ENCODE assay signal across 12 mouse cellular contexts in genomic region chr4:99662841-99663567, GRCm38 (mm10). TPM values are rescaled to one million over a fixed set of nuclear protein-coding genes. Genes with fewer than 3 reads are reported as not detected.
A peak's percentile ranks its signal among the peaks of the same experiment; 100 is the strongest.
DNase-seq lines count a peak whose midpoint lies in the region; ATAC-seq and TF ChIP-seq lines count a peak whose summit lies in the region.
"Had no signal": no experiment of that assay in that cellular context is flagged by ENCODE, and none has a peak within 500 bp of the region (broad histone marks: within the 10 kb centered on the region; RNA-seq: fewer than 3 reads in every experiment).

No protein-coding gene starts in this region.

- no peaks in the 10 kb centered on the region for H3K36me3 ChIP-seq in midbrain, embryonic 11.5 days (ENCODE audit: control insufficient read depth, insufficient read depth, low read length)
- no peaks in the 10 kb centered on the region for H3K36me3 ChIP-seq in midbrain, postnatal 0 days (ENCODE audit: insufficient read depth, low read length)
- H3K36me3 ChIP-seq in hindbrain, embryonic 15.5 days: no peaks in the 10 kb centered on the region

- TF ChIP-seq CTCF in midbrain, postnatal 0 days (IDR thresholded peaks at IDR 0.05): no peak

- no peak for ATAC-seq in midbrain, embryonic 11.5 days (ENCODE audit: low FRiP score)
- ATAC-seq in midbrain, postnatal 0 days (ENCODE audit: low FRiP score): no peak
- 0 out of 2 replicates have a peak, but pooled peaks have one; percentile 38 for ATAC-seq in hindbrain, embryonic 15.5 days (ENCODE audit: low FRiP score, low read depth)

- no peak overlapping the region for H3K4me3 ChIP-seq in midbrain, embryonic 11.5 days (ENCODE audit: low read depth, low read length)
- H3K4me3 ChIP-seq in midbrain, postnatal 0 days (ENCODE audit: low read depth, low read length): no peak overlapping the region
- H3K4me3 ChIP-seq in hindbrain, embryonic 15.5 days: no peak overlapping the region

- H3K4me2 ChIP-seq in midbrain, embryonic 11.5 days: no peak overlapping the region
- H3K4me2 ChIP-seq in midbrain, postnatal 0 days (ENCODE audit: low read depth, low read length, poor library complexity, severe bottlenecking): no peak overlapping the region
- no peak overlapping the region for H3K4me2 ChIP-seq in hindbrain, embryonic 15.5 days

- H3K4me1 ChIP-seq in midbrain, embryonic 11.5 days (ENCODE audit: control insufficient read depth, insufficient read depth, low read length): no peaks in the 10 kb centered on the region; the same call in 1 of the 2 replicates
- H3K4me1 ChIP-seq in midbrain, postnatal 0 days (ENCODE audit: insufficient read depth, low read length): no peaks in the 10 kb centered on the region
- no peaks in the 10 kb centered on the region for H3K4me1 ChIP-seq in hindbrain, embryonic 15.5 days (replicated peaks)

- DNase-seq in gastrocnemius, postnatal 10 days: peak; percentile 10
- no peak for DNase-seq in gastrocnemius, adult 18-20 months (ENCODE audit: low spot score)
- peak; percentile 93 for DNase-seq in midbrain, embryonic 11.5 days (ENCODE audit: low spot score, missing footprints)
- no peak for DNase-seq in midbrain, postnatal 0 days (ENCODE audit: low spot score)
- DNase-seq in testis, postnatal 14 days (ENCODE audit: low spot score): peak; percentile 5
- no peak for DNase-seq in natural killer cell, adult 2 months (ENCODE audit: low spot score in 2 of 2)
- DNase-seq: right cerebral cortex, postnatal 25 days; thymus, adult 2 months had no signal

- no peak overlapping the region for H3K27ac ChIP-seq in midbrain, embryonic 11.5 days (ENCODE audit: low read depth, low read length)
- H3K27ac ChIP-seq in midbrain, postnatal 0 days (ENCODE audit: low read depth, low read length): no peak overlapping the region
- no peak overlapping the region for H3K27ac ChIP-seq in hindbrain, embryonic 15.5 days (replicated peaks)

- H3K9me3 ChIP-seq in midbrain, embryonic 11.5 days (ENCODE audit: control insufficient read depth, low read length): no peaks in the 10 kb centered on the region
- no peaks in the 10 kb centered on the region for H3K9me3 ChIP-seq in midbrain, postnatal 0 days (ENCODE audit: low read length)
- no peaks in the 10 kb centered on the region for H3K9me3 ChIP-seq in hindbrain, embryonic 15.5 days

- WGBS in midbrain, embryonic 11.5 days: 3% methylated on average over 34 of the region's 34 CpGs
- WGBS in midbrain, postnatal 0 days: 3% methylated on average over 28 of the region's 34 CpGs
- 3% methylated on average over 34 of the region's 34 CpGs for WGBS in hindbrain, embryonic 15.5 days

- peaks cover 67% of the 10 kb centered on the region for H3K27me3 ChIP-seq in midbrain, embryonic 11.5 days (ENCODE audit: control insufficient read depth, insufficient read depth, low read length)
- H3K27me3 ChIP-seq in midbrain, postnatal 0 days (ENCODE audit: insufficient read depth, low read length): peaks cover 49% of the 10 kb centered on the region
- H3K27me3 ChIP-seq in hindbrain, embryonic 15.5 days: peaks cover 66% of the 10 kb centered on the region
- H3K27me3 ChIP-seq: CH12.LX had no signal

- no peak overlapping the region for H3K9ac ChIP-seq in midbrain, embryonic 11.5 days (ENCODE audit: low read length)
- H3K9ac ChIP-seq in midbrain, postnatal 0 days (replicated peaks; ENCODE audit: low read length, poor library complexity, severe bottlenecking): no peak overlapping the region
- no peak overlapping the region for H3K9ac ChIP-seq in hindbrain, embryonic 15.5 days

RNA-seq across cellular contexts. Expression of gene Foxd3, which starts 6.9 kb away (rescaled TPM):
- total RNA-seq in gastrocnemius, postnatal 10 days (2021): 1 to 10 TPM; 4.6 to 4.7 TPM
- total RNA-seq in gastrocnemius, adult 18-20 months (2021): 1 to 10 TPM; 1.1 to 1.6 TPM
- polyA plus RNA-seq in midbrain, embryonic 11.5 days (2014; fragmentation: Nextera tagmentation; extraction: Ambion mirVana): 0.05 and 0.11 TPM in 2 replicates
- 0.71 and 1.0 TPM in 2 replicates for total RNA-seq in midbrain, postnatal 0 days (2014; rRNA removed)
- not detected in 2 replicates for polyA plus RNA-seq in midbrain, postnatal 0 days (2015; fragmentation: Nextera tagmentation; extraction: Ambion mirVana)
- 1.8 and 2.1 TPM in 2 replicates for polyA plus RNA-seq in hindbrain, embryonic 15.5 days (2015; fragmentation: Nextera tagmentation; extraction: Ambion mirVana)
- total RNA-seq: CH12.LX; layer of hippocampus, postnatal 14 days had no signal
- polyA plus RNA-seq: kidney, embryonic 14.5 days had no signal

RNA-seq across cellular contexts. Expression of gene Alg6, which starts 52.5 kb away (rescaled TPM):
- 10 to 100 TPM; 10.5 to 10.6 TPM for total RNA-seq in gastrocnemius, postnatal 10 days (2021)
- 1 to 10 TPM; 5.2 to 7.5 TPM for total RNA-seq in gastrocnemius, adult 18-20 months (2021)
- 16.6 and 19.9 TPM in 2 replicates for polyA plus RNA-seq in midbrain, embryonic 11.5 days (2014; fragmentation: Nextera tagmentation; extraction: Ambion mirVana)
- total RNA-seq in midbrain, postnatal 0 days (2014; rRNA removed): 18.2 and 29.5 TPM in 2 replicates
- polyA plus RNA-seq in midbrain, postnatal 0 days (2015; fragmentation: Nextera tagmentation; extraction: Ambion mirVana): 13.9 and 14.2 TPM in 2 replicates
- polyA plus RNA-seq in hindbrain, embryonic 15.5 days (2015; fragmentation: Nextera tagmentation; extraction: Ambion mirVana): 11.1 and 13.9 TPM in 2 replicates

Comparison
In these comparisons a context has a peak if more than half of its experiments do, and no peak if none do; other contexts are left out.
1. DNase-seq: peak in gastrocnemius, postnatal 10 days (single experiment), midbrain, embryonic 11.5 days (single experiment) and testis, postnatal 14 days (single experiment); none in gastrocnemius, adult 18-20 months (single experiment), midbrain, postnatal 0 days (single experiment) and natural killer cell, adult 2 months (0 of 2).